Mouse (Mus musculus) spleen, adult 2 months (tissue): ENCODE data around the gene Unc93b1. TPM values are rescaled to one million over a fixed set of nuclear protein-coding genes. Genes with fewer than 3 reads are reported as not detected.

Source experiments
- DNase-seq, 2 experiments: peaks; one replicate each; pipeline versions ENCODE4 v3.0.0 to v3.0.0-alpha.2; 2012 to 2021; ENCODE audit warnings: low spot score in 2 of 2, low read depth in 1 of 2
- H3K27ac ChIP-seq: fragments of 200-500 bp; 2 replicates; pipeline ENCODE4 v1.5.1; 2012; ENCODE audit warnings: low read length, inconsistent platforms; ENCODE audit not compliant: insufficient read depth
- H3K27me3 ChIP-seq: fragments of 200-500 bp; 2 replicates; pipeline ENCODE4 v1.6.1; 2012; ENCODE audit warnings: mild to moderate bottlenecking, moderate library complexity, low read length, inconsistent platforms; ENCODE audit not compliant: control insufficient read depth, insufficient read depth
- H3K36me3 ChIP-seq: fragments of 200-500 bp; 2 replicates; pipeline ENCODE4 v1.6.1; 2012; ENCODE audit warnings: mild to moderate bottlenecking, low read length, inconsistent platforms; ENCODE audit not compliant: control insufficient read depth, insufficient read depth
- H3K4me1 ChIP-seq: fragments of 200-500 bp; 2 replicates; pipeline ENCODE4 v1.6.1; 2011; ENCODE audit warnings: inconsistent platforms; ENCODE audit not compliant: control insufficient read depth, insufficient read depth, insufficient read length
- H3K4me3 ChIP-seq: fragments of 200-500 bp; 2 replicates; pipeline ENCODE4 v1.5.1; 2011; ENCODE audit warnings: mild to moderate bottlenecking, inconsistent platforms; ENCODE audit not compliant: insufficient read depth, insufficient read length; ENCODE audit errors: extremely low read depth
- CTCF ChIP-seq: fragments of 200-500 bp; IDR thresholded peaks from 2 replicates; pipeline ENCODE4 v1.5.1; 2011; ENCODE audit warnings: mild to moderate bottlenecking, inconsistent platforms; ENCODE audit not compliant: insufficient read depth, insufficient read length, insufficient replicate concordance; ENCODE audit errors: extremely low read depth
- POLR2A ChIP-seq: fragments of 200-500 bp; IDR thresholded peaks from 2 replicates; pipeline ENCODE4 v1.6.1; 2011; ENCODE audit warnings: low read depth, low read length, inconsistent platforms
- WGBS: fragments of 180-500 bp; shearing (Covaris S2); methylation state at CpG from one replicate; pipeline ENCODE4 v1.1.7; 2018; 5-methylcytosine and 5-hydroxymethylcytosine counted together
- polyA plus RNA-seq: library from polyadenylated mRNA; depleted of rRNA; stranded (reverse); fragments of >200 nt; gene quantifications from 2 replicates; pipeline ENCODE4 v1.2.3, GENCODE M21; 2012; rRNA removed

Gene Unc93b1
- polyA plus RNA-seq, 1 experiment: 753 TPM

- no peak for TF ChIP-seq CTCF
- no peak for TF ChIP-seq POLR2A
- Histone ChIP-seq H3K27me3 (no peaks in the 10 kb centered on the region), H3K4me1 (peaks cover 4% of the 10 kb centered on the region; the same call in 1 of the 2 replicates), H3K4me3 (no peak overlapping the region), H3K27ac (no peak overlapping the region), H3K36me3 (no peaks in the 10 kb centered on the region)
- WGBS: 81% methylated on average over 8 of the region's 8 CpGs
- no peak for DNase-seq
These were observed 61.8 kb downstream of the Unc93b1 start for GRCm38 (mm10) chr19:3996747-3997146.

GRCm38 (mm10) chr19:3997231-3997630 lies 62.2 kb downstream of the Unc93b1 start:
- TF ChIP-seq POLR2A (no peak), CTCF (no peak)
- no peak for DNase-seq
- H3K27ac ChIP-seq: no peak overlapping the region
- H3K4me1 ChIP-seq: peaks cover 4% of the 10 kb centered on the region; the same call in 1 of the 2 replicates
- 85% methylated on average over 8 of the region's 8 CpGs for WGBS
- no peaks in the 10 kb centered on the region for H3K27me3 ChIP-seq
- H3K4me3 ChIP-seq: no peak overlapping the region
- no peaks in the 10 kb centered on the region for H3K36me3 ChIP-seq

GRCm38 (mm10) chr19:3998335-3998734 lies 63.3 kb downstream of the Unc93b1 start:
- WGBS: 83% methylated on average over 8 of the region's 8 CpGs
- no peak for DNase-seq
- Histone ChIP-seq H3K27ac (no peak overlapping the region), H3K4me3 (no peak overlapping the region), H3K27me3 (no peaks in the 10 kb centered on the region), H3K36me3 (no peaks in the 10 kb centered on the region), H3K4me1 (peaks cover 4% of the 10 kb centered on the region; the same call in 1 of the 2 replicates)
- TF ChIP-seq POLR2A (no peak), CTCF (no peak)

Other genes with a start within 250 kb of the Unc93b1 start
- 22.6 and 22.8 TPM in 2 replicates for gene Lrp5, start 248.6 kb upstream of the Unc93b1 start, polyA plus RNA-seq
- 6.7 and 11.0 TPM in 2 replicates for gene 1810055G02Rik, start 226.9 kb upstream of the Unc93b1 start, polyA plus RNA-seq
- gene Kmt5b, start 167.8 kb upstream of the Unc93b1 start, polyA plus RNA-seq: 13.9 and 14.2 TPM in 2 replicates
- 21.2 and 23.0 TPM in 2 replicates for gene Chka, start 83.4 kb upstream of the Unc93b1 start, polyA plus RNA-seq
- gene Tcirg1, start 28.1 kb upstream of the Unc93b1 start, polyA plus RNA-seq: 269 and 299 TPM in 2 replicates
- 120 and 161 TPM in 2 replicates for gene Ndufs8, start 22.4 kb upstream of the Unc93b1 start, polyA plus RNA-seq
- 24.6 and 26.1 TPM in 2 replicates for gene Aldh3b1, start 5.4 kb upstream of the Unc93b1 start, polyA plus RNA-seq
- 0.07 and 0.20 TPM in 2 replicates for gene Aldh3b3, start 23.5 kb downstream of the Unc93b1 start, polyA plus RNA-seq
- 0.65 and 0.79 TPM in 2 replicates for gene Aldh3b2, start 37.1 kb downstream of the Unc93b1 start, polyA plus RNA-seq
- gene Acy3, start 51.4 kb downstream of the Unc93b1 start, polyA plus RNA-seq: 9.6 and 11.1 TPM in 2 replicates
- not detected in 2 replicates for gene Tbx10, start 57.6 kb downstream of the Unc93b1 start, polyA plus RNA-seq
- 18.5 and 22.2 TPM in 2 replicates for gene Nudt8, start 65.4 kb downstream of the Unc93b1 start, polyA plus RNA-seq
- gene Gm49405, start 65.4 kb downstream of the Unc93b1 start, polyA plus RNA-seq: 2.9 and 3.1 TPM in 2 replicates
- 12.8 and 13.7 TPM in 2 replicates for gene Doc2g, start 68.1 kb downstream of the Unc93b1 start, polyA plus RNA-seq
- gene Ndufv1, start 77.6 kb downstream of the Unc93b1 start, polyA plus RNA-seq: 65.5 and 71.3 TPM in 2 replicates
- 179 and 335 TPM in 2 replicates for gene Gstp1, start 102.8 kb downstream of the Unc93b1 start, polyA plus RNA-seq
- gene Gstp2, start 110.8 kb downstream of the Unc93b1 start, polyA plus RNA-seq: 17.9 and 132 TPM in 2 replicates
- gene Gstp3, start 124.4 kb downstream of the Unc93b1 start, polyA plus RNA-seq: 13.0 and 15.7 TPM in 2 replicates
- gene Cabp2, start 146.4 kb downstream of the Unc93b1 start, polyA plus RNA-seq: 7.0 and 8.3 TPM in 2 replicates
- gene Cdk2ap2, start 162.0 kb downstream of the Unc93b1 start, polyA plus RNA-seq: 247 and 334 TPM in 2 replicates
- 358 and 415 TPM in 2 replicates for gene Pitpnm1, start 164.8 kb downstream of the Unc93b1 start, polyA plus RNA-seq
- gene Aip, start 190.7 kb downstream of the Unc93b1 start, polyA plus RNA-seq: 85.3 and 99.6 TPM in 2 replicates
- 0.09 and 0.11 TPM in 2 replicates for gene Gpr152, start 204.6 kb downstream of the Unc93b1 start, polyA plus RNA-seq
- gene Cabp4, start 208.8 kb downstream of the Unc93b1 start, polyA plus RNA-seq: 1.9 and 2.2 TPM in 2 replicates
- gene Coro1b, start 213.4 kb downstream of the Unc93b1 start, polyA plus RNA-seq: 386 and 394 TPM in 2 replicates
- gene Ptprcap, start 218.4 kb downstream of the Unc93b1 start, polyA plus RNA-seq: 631 and 1,026 TPM in 2 replicates
- 40.7 and 51.5 TPM in 2 replicates for gene Rps6kb2, start 228.2 kb downstream of the Unc93b1 start, polyA plus RNA-seq
- 52.0 and 64.5 TPM in 2 replicates for gene Carns1, start 240.3 kb downstream of the Unc93b1 start, polyA plus RNA-seq